Mouse (Mus musculus) testis, adult 2 months (tissue): ENCODE results near the gene Wfdc6b.

Experiments used
- CTCF ChIP-seq: fragments of 200-500 bp; IDR thresholded peaks from 2 replicates; pipeline ENCODE4 v1.5.1; 2012; ENCODE audit warnings: low read depth, mild to moderate bottlenecking, inconsistent platforms, low read length, moderate library complexity; ENCODE audit not compliant: control insufficient read depth, insufficient read depth, insufficient replicate concordance
- POLR2A ChIP-seq: fragments of 200-500 bp; IDR thresholded peaks from 2 replicates; pipeline ENCODE4 v1.6.1; 2012; ENCODE audit warnings: low read depth, mild to moderate bottlenecking, inconsistent platforms, low read length, moderate library complexity; ENCODE audit not compliant: control insufficient read depth

DNA sequence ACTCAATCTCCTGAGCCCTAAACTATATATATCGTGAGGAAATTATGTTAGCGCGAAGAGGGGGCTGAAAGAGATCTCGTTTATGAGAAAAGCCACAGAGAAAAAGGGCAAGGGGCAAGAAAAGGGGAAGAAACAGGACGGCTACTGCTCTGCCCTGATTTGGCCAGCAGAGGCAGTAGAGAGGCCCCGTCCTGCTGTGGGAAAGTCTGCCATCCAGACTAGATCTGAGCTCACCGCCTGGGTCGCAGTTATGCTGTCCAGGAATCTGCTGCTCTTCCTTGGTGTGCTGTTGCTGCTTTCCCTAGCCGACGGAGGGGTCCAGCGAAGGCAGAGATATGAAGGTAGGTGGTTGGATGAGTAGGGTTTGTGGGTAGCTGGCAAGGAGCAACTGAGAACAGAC lies 42.5 kb downstream of the Wfdc6b start, which contains the start of gene Wfdc10:
- TF ChIP-seq CTCF, result peak; percentile 93
- TF ChIP-seq POLR2A, result peak; percentile 72
